Mouse (Mus musculus): ENCODE measurements around the gene Zfp799.
"Not testable (repeated sequence)": the region's sequence is repeated elsewhere in the genome, so short reads cannot be mapped to it uniquely, and the experiment has no call there.

Gene Zfp799

DNA sequence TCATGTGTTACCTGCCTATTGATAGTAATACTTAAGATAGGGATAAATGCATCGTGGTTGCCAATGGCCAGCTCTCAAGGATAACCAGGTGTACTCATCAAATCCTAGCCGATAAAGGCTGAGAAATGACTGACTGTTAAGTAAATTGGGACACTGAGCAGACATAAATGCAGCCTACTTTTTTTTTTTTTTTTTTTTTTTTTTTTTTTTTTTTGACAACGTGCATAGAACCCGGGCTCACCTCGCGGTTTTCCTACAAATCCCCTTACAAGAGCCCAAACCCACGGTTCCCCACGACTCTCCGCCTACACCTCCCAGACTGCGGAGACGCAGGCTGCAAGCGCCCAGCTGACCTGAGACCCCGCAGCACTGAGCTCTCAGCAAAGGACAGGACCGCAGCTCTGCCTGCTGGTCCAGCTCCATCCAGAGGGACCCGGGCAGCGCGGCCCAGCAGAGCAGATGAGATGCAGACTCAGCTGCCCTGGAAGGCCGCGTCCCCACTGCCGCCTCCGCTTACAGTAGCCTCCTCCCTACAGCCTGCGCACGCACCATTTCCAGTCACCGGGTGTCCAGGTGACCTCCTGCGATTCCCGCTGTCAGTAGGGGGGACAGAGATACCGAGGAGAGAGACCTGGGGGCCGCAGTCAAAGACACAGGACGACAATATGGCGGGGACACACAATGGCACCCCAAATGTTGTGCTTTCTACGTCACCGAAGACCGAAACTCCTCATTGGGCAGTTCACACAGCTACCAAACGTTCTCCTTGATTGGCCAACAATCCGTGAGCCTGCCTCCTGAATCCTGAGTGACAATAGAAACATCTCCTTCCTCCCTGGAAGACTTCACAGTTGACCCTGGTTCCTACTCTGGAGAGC is at the start of gene Zfp799:
Gene Zfp799, minus strand, starts transcription at position 722 of the 878 bp plus-strand sequence.
- in situ Hi-C loops (cut with MseI, MboI), result no loop called here

DNA sequence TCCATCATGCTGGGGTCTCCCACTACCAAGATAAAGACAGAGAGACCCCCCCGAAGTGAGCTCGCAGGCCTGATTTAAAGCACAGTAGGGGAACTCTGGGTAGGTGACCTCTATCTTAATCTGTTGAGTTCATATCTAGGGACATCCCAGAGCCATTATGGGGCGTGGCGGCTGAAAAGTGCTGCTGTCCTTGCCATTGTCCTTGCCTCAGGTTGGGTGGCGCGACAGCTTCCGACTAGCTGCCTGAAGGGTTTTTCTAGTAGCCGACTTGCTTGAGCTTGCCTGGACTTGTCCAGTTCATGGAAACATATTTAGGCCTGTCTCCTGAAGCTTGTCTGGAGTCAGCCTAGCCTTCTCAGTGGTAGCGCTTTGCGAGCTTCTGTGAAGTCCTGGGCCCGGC is 48.7 kb upstream of the Zfp799 start:
- in situ Hi-C loops (cut with MseI, MboI), result no loop called here

DNA sequence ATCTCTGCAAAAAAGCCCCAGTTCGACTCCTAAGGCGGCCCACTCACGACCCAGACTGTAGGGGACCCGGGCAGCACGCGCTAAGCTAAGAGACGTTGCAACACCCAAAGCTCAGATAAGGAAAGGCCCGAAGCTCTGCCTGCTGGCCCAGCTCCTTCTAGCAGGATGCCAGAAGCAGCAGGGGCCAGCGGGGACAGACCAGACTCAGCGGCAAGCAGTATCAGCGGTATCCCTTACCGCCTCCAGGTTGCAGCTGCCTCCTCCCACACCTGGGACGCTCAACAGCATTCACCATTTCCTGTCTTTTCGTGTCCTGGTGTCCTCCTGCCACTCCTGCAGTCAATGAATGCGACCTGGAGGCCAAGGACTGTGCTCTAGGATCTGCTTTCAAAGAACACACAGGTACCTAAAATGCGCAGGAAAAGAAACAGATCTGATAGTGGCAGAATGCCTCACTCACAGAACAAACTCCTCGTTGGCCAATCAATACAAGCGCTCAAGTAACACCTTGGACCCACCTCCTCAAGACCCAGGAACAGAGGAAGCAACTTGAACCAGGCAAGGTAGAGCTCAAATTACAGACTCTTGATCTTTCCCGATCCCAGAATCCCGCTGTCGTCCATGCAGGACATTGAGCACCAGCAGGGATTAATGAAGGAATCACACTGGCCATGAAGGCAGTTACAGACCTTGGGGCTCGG is 47.6 kb upstream of the Zfp799 start:
- in situ Hi-C loops (cut with MseI, MboI), result no loop called here

DNA sequence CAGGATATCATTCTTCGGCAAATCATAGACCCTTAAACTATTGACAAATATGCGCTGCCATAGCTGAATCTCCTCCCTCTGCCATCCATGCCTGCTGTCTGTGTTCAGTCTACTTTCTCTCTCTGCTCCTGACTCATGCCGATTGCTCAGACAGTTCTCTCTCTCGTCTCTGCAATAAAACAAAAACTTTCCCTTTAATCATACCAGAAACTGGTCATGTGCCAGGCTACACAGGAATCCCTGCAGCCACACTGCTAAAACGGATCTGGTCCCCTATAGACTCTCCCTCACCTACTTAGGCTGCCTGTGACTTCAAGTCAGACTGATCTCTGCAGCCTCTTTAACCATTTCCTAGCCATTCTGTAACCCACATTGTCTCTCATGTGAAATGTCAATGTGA is 42.6 kb upstream of the Zfp799 start:
- in situ Hi-C loops (cut with MseI, MboI), result no loop called here

DNA sequence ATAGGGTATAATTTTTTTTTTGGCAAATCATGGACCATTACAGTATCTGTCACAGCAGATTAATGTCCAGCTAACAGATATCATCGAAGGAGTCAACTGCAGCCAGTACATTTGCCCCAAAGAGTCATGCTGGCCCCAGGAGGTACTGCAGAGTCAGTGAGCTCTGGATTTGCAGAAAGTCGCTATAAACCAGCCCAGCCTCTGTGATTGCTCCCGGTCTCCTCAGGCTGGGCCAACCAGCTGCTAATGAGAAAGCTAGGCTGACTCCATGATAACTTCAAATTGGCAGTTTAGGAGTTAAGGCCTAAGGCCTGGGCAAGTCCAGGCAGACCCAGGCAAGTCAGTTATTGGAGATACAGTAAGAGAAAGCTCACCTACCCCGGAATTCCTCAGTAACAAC is 42.0 kb upstream of the Zfp799 start:
- in situ Hi-C loops (cut with MseI, MboI), result no loop called here

DNA sequence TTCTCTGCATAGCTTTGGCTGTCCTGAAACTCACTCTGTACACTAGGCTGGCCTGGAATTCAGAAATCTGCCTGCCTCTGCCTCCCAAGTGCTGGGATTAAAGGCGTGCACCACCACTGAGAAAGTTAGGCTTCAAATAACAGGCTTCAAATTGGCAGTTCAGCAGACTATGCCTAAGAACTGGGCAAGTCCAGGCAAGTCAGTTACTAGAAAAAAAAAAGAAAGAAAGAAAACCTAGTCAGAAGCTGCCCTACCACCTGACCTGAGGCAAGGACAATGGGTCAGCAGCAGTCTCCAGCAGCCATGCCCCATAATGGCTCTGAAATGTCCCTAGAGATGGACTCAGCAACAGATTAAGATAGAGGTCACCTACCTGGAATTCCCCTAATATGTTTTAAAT is 41.4 kb upstream of the Zfp799 start:
- in situ Hi-C loops (cut with MseI, MboI), result no loop called here

DNA sequence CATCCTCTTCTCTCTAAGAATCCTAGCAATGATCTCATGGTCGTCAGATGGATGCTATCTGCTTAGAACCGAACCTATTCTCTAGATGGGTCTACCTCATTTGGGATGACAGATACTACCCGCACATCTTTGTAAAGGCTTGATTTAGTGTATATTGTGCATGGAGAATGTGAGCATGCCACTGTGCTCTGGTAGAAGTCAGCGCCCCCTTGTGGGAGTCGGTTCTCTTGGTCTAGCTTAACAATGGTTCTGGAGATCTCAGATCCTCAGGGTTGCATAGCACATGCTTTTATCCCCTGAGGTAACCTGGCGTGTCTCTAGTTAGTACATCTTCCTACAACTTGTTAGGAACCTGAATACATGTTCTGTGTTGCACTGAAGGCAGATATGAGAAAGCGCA is 37.2 kb upstream of the Zfp799 start:
- in situ Hi-C loops (cut with MseI, MboI), result not testable (repeated sequence)

DNA sequence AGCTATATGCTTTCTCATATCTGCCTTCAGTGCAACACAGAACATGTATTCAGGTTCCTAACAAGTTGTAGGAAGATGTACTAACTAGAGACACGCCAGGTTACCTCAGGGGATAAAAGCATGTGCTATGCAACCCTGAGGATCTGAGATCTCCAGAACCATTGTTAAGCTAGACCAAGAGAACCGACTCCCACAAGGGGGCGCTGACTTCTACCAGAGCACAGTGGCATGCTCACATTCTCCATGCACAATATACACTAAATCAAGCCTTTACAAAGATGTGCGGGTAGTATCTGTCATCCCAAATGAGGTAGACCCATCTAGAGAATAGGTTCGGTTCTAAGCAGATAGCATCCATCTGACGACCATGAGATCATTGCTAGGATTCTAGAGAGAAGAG is 26.7 kb upstream of the Zfp799 start:
- in situ Hi-C loops (cut with MseI, MboI), result not testable (repeated sequence)

DNA sequence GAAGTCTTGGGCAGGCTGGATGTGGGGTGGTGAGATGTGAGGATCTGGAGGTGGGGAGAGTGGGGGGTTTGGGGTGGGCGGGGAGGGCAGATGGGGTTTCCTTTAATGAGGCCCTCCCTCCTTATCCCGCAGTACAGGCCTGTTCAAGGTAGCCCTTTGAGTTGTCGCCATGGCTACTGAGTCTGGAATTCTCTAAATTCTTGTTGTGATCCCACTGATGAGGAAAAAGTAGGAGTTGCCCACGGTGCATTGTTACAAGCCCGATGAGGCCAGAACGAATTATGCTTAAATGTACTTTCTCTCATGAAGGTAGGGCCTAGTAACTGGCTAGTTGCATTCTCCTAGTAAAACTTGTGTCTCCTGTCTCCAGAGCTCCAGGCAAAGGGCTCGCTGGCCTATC is 21.5 kb upstream of the Zfp799 start:
- in situ Hi-C loops (cut with MseI, MboI), result no loop called here

DNA sequence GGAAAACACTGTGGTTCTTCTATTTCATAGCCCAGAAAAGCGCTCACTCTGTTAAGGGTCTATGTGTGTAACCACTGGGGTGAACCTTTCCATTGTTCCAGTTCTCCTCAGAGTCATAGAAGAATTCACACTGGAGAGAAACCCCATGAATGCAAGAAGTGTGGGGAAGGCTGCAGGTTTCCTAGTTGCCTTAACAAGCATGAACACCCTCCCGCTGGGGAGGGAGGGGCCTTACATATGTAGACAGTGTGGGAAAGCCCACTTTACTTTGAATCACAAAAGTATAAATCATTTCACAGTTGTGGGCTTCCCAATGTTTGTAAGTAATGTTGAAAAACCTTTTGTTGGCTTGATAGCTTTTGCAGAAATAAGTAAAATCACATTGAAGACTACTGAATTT is 11.3 kb upstream of the Zfp799 start:
- in situ Hi-C loops (cut with MseI, MboI), result no loop called here

DNA sequence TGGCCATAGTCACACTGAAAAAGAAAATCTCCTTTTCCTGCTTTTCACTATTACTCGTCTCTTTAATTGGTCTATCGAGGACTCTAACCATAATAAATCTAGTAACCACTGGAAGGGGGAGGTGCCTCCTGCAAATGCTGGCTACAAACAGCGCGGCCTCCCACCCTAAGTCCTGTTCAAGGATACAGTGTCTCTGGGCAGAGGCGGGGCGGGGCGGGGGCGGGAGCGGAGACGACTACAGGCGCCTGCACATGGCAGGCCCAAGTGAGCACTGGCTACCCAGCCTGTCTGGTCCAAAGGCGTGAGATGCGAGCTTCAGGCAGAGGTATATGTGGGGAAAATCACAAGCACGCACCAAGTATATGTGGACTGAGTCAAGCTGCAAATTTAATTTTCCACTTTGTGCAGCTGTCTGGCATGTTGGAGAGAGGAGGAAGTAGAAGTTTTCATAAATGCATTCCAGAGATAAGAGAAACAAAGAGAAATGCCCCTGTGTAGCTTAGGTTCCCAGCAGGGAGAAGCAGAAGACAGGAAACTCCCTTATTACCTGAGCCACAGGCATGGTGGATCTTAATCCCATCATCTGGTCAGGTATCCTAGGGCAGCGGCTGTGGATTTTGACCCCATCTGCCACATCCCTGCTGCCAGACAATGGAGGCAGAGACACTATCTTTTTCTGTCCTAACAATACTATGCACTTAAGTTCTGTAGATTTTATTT is 9.2 kb upstream of the Zfp799 start:
- in situ Hi-C loops (cut with MseI, MboI), result no loop called here

DNA sequence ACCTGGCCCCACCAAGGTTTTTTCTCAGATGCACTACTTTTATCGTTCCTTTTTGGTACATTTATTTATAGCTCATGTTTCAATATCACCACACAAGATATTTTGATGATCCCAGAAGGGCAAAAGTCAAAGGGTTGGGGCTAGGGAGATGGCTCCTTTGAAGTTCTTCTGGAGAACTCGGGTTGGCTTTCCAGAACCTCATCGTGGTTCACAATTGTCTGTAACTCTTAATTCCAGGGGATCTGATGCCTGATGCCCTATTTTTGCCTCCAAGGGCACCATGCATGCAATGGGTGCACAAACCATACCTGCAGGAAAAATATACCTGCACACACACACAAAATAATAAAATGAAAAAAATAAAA is 339 bp upstream of the Zfp799 start:
- in situ Hi-C loops (cut with MseI, MboI), result no loop called here

DNA sequence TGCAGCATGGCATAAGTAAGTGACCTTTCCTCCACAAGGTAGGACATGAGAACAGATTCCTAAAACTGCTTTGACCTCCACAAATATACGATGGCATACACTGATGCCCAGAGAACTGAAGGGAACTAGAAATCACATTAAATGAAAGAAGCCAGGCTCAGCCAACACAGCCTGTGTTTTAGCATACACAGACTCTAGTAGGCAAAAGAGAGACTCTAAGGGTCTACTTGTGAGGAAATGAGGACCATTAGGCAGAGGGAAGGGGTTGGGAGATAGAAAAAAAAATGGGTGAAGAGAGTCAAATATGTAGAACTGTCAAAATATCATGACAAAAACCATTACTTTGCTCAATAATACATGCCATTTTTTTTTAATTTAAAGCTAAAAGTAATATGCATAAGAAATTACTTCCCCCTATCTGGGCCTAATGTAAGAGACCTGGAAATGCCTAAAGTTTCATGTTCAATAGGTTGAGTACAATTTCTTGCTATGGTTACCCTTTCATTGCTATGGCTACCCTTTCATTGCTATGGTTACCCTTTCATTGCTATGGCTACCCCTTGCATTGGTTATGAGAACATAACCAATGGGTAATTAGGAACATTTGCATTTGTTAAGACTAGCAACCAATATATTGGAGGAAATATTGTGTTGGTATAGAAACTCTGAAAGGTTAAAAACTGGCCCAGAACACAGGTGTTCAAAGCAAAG is 13.8 kb downstream of the Zfp799 start:
- in situ Hi-C loops (cut with MseI, MboI), result no loop called here

DNA sequence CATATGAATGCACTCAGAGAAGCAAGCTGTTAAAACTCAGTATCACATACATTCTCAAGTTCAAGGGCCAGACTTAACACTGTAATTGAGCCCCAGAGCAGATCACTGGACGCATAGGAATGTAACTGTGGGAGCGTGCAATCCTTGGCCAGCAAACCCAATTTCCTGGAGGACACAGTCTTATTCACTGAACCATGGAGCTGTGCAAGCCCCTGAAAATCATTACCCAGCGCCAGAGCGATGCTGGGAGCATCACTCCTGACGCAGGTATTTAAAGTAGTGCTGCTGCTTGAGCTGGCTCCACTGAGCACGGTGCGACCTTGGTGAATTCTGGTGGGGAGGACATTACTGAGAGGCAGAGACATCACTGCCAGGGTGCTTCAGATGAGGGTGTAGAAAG is 15.9 kb downstream of the Zfp799 start:
- in situ Hi-C loops (cut with MseI, MboI), result no loop called here

DNA sequence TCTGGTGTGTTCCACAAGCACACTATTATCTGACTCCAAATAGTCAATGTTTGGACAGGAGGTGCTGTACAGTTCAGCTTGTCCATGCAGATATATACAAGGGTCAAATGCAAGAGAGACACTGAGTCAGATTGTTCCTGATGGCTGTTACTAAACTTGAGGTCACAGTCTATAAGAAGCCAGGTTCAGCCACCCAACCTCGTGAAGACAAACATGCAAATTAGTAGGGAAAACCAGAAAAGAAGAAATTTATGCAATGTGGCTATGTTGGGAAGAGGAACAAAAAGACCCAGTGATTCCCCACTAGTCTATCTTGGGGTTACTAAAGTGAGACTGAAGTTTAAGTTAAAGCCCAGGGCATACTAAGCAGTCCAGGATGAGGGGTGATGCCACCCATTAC is 19.4 kb downstream of the Zfp799 start:
- in situ Hi-C loops (cut with MseI, MboI), result no loop called here

DNA sequence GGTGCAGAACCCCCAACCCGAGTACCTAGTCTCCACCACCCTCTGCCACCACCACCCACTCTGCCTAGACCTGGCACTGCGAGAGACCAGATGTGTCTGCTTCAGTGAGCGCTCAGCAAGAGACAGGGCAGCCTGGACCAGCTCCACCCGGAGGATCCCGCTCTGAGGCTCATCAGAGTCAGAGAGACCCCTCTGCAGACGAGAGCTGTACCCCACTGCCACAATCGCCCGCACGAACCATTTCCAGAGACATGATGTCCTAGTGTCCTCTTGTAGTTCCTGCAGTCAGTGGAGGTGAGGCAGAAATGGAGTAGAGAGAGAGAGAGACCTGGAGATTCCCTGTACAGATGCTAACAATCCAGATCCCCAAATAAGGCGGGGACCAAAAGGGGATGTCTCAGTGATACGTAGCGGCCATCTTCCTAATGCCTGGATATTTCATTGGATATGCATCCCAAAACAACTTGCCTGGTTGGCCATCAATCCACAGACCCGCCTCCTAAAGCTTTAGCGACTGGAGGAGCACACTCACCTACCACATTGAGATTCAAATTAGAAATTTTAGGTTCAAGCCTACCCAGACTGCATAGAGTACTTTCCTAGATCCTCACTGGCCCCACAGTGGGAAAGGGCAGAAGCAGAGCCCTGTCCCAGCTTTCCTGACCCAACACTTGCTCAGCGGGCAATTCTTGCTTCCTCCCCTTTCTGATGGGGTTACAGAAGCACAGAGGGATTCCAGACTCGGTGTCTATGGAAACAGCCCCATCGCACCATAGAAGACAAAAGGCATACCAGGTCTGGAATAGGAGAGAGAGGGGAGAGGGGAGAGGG is 20.3 kb downstream of the Zfp799 start, which contains the start of gene Zfp811:
Gene Zfp811, minus strand, starts transcription at position 388 of the 831 bp plus-strand sequence.
- in situ Hi-C loops (cut with MseI, MboI), result no loop called here

DNA sequence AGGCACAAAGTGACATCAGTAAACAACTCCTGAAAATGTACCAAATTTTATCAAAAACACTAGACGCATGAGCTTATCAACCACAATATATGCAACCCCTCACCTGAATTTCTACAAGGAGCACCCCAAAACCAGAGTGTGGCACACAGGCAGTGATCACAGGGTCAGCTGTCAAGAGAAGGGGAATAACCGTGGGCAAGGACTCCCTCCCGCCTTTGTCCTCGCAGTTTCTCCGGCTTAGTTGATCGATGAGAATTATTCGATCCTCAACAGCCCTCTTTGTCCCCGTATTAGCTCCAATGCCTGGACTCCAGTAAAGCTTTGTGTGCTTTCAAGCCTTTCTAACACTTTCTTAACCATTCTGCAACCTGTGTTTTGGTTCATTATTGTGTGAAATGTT is 21.1 kb downstream of the Zfp799 start:
- in situ Hi-C loops (cut with MseI, MboI), result no loop called here

DNA sequence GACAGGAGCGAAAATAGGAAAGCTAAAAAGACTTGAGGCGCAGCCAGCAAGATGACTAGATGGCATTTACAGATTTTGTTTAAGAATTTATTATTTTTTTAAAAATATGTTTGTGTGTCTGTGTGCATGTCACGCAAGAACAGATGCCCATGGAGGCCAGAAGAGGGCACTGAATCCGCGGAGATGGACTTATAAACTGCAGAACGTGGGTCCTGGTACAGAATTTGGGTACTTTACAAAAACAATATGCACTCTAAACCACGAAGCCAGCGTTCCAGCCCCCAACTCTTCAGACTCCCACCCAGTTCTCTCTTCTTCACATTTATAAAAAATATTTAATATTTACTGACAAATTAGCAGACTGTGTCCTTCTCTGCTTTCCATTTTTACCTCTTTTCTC is 40.8 kb downstream of the Zfp799 start:
- in situ Hi-C loops (cut with MseI, MboI), result no loop called here

DNA sequence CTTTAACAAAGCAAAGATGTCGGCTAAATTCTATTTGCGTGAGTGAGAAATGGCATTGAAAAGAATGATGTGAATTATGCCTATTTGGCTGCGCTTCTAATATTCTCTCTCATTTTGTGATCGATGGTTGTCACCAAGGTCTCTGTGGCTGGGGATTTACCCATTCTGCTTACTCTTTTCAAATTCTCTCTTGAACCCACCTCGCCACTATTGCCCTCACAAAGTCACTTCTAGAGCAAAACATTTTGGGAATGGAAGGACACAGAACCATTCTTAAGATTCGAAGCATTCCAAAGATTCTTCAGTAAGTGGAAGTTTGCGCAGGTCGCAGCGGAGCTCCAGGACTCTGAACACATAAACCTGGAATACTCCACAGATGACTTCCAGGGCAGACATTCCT is 41.5 kb downstream of the Zfp799 start:
- in situ Hi-C loops (cut with MseI, MboI), result no loop called here

DNA sequence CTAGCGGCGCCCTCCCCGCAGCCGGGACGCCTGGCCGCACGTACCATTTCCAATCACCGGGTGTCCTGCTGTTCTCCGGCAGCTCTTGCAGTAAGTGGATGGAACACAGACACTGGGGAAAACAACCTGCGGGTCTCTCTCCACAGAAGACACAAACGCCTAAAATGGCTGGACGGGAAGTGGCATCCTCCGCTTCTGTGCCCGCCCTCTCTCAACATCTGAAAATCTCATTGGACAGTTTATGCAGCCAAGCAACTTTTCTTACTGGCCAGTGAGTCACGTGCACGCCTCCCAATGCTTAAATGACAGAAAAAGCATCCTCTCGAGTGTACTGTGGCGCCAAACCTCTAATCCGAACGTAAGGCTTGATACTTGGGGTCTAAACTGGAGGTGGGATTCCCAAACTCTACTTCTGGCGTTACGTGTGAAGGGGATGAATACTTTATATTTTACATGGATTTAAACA is 41.9 kb downstream of the Zfp799 start, which contains the start of gene Zfp871:
Gene Zfp871, minus strand, starts transcription at position 194 of the 466 bp plus-strand sequence.
- in situ Hi-C loops (cut with MseI, MboI), result no loop called here

All from mouse trophoblast stem cell (cell line).